Mouse (Mus musculus): ENCODE results near the gene Dmbx1. TPM values are rescaled to one million over a fixed set of nuclear protein-coding genes. Genes with fewer than 3 reads are reported as not detected.

The Dmbx1 gene
- polyA plus RNA-seq (2021; fragmentation: Nextera tagmentation): not detected in 2 replicates
- long read RNA-seq, experiment 1: 0 reads
- long read RNA-seq, experiment 2, partial matches to known transcripts: 0 of 1 reads
- long read RNA-seq, experiment 2, other reads (novel, unspliced or antisense): 1 of 1 reads

GRCm38 (mm10) chr4:115939295-115940102, at the start of gene Dmbx1:
Dmbx1 (minus strand) TSS chr4:115939926.

GRCm38 (mm10) chr4:115890553-115890952, 49.2 kb downstream of the Dmbx1 start, which contains the start of gene 6430628N08Rik:
6430628N08Rik (plus strand) TSS chr4:115890665.

GRCm38 (mm10) chr4:115884022-115884421, 55.7 kb downstream of the Dmbx1 start, which contains the start of gene Kncn:
Kncn (plus strand) TSS chr4:115884400.

Other genes with a start within 250 kb of the Dmbx1 start
- 23.0 and 25.2 TPM in 2 replicates for gene Efcab14, start 202.2 kb downstream of the Dmbx1 start, polyA plus RNA-seq (2021; fragmentation: Nextera tagmentation)
- not detected in 2 replicates for gene Tex38, start 158.9 kb downstream of the Dmbx1 start, polyA plus RNA-seq (2021; fragmentation: Nextera tagmentation)
- 51.7 and 71.5 TPM in 2 replicates for gene Atpaf1, start 155.1 kb downstream of the Dmbx1 start, polyA plus RNA-seq (2021; fragmentation: Nextera tagmentation)
- gene Mob3c, start 111.8 kb downstream of the Dmbx1 start, polyA plus RNA-seq (2021; fragmentation: Nextera tagmentation): 5.8 and 7.4 TPM in 2 replicates
- 21.3 and 21.8 TPM in 2 replicates for gene Mknk1, start 100.7 kb downstream of the Dmbx1 start, polyA plus RNA-seq (2021; fragmentation: Nextera tagmentation)
- gene Kncn, start 55.5 kb downstream of the Dmbx1 start, polyA plus RNA-seq (2021; fragmentation: Nextera tagmentation): 0.14 and 0.18 TPM in 2 replicates
- 0.21 and 0.53 TPM in 2 replicates for gene 6430628N08Rik, start 49.3 kb downstream of the Dmbx1 start, polyA plus RNA-seq (2021; fragmentation: Nextera tagmentation)
- gene Faah, start 78.0 kb upstream of the Dmbx1 start, polyA plus RNA-seq (2021; fragmentation: Nextera tagmentation): 53.3 and 74.4 TPM in 2 replicates
- 11.0 and 12.3 TPM in 2 replicates for gene Nsun4, start 114.0 kb upstream of the Dmbx1 start, polyA plus RNA-seq (2021; fragmentation: Nextera tagmentation)
- gene Uqcrh, start 135.1 kb upstream of the Dmbx1 start, polyA plus RNA-seq (2021; fragmentation: Nextera tagmentation): 876 and 1,025 TPM in 2 replicates
- gene Lrrc41, start 135.3 kb upstream of the Dmbx1 start, polyA plus RNA-seq (2021; fragmentation: Nextera tagmentation): 20.7 and 22.8 TPM in 2 replicates
- 0.23 and 0.29 TPM in 2 replicates for gene Rad54l, start 183.8 kb upstream of the Dmbx1 start, polyA plus RNA-seq (2021; fragmentation: Nextera tagmentation)
- 20.7 and 30.3 TPM in 2 replicates for gene Pomgnt1, start 183.9 kb upstream of the Dmbx1 start, polyA plus RNA-seq (2021; fragmentation: Nextera tagmentation)
- gene Lurap1, start 211.4 kb upstream of the Dmbx1 start, polyA plus RNA-seq (2021; fragmentation: Nextera tagmentation): 8.0 and 12.8 TPM in 2 replicates
- gene Tspan1, start 227.7 kb upstream of the Dmbx1 start, polyA plus RNA-seq (2021; fragmentation: Nextera tagmentation): 0.16 TPM in 2 replicates
- not detected in 2 replicates for gene 1700042G07Rik, start 233.4 kb upstream of the Dmbx1 start, polyA plus RNA-seq (2021; fragmentation: Nextera tagmentation)
- not detected in 2 replicates for gene Gm49337, start 233.5 kb upstream of the Dmbx1 start, polyA plus RNA-seq (2021; fragmentation: Nextera tagmentation)